Mouse (Mus musculus) neutrophil, adult 5-6 weeks (primary cell): ENCODE results near the gene Mrps16. TPM values are rescaled to one million over a fixed set of nuclear protein-coding genes. Genes with fewer than 3 reads are reported as not detected.

ENCODE experiments used
- ATAC-seq: fragments of 151-379, 151-347 bp; 2 replicates; pipeline ENCODE4 v1.8.0; 2017; ENCODE audit warnings: mild to moderate bottlenecking, moderate TSS enrichment; ENCODE audit not compliant: insufficient number of reproducible peaks, poor library complexity, low FRiP score, severe bottlenecking; ENCODE audit errors: extremely low read depth
- total RNA-seq: library from RNA; stranded (forward); fragments of 200-1000 nt; gene quantifications from 2 replicates; pipeline ENCODE4 v1.2.3, GENCODE M21; 2017

Gene Mrps16
- 23.1 and 30.7 TPM in 2 replicates for total RNA-seq

- ATAC-seq: peak; percentile 94
These were observed at the start of gene Mrps16 for GRCm38 (mm10) chr14:20393205-20393913. Mrps16 (minus strand) TSS chr14:20393634.

- ATAC-seq: no peak
These were observed 48.8 kb upstream of the Mrps16 start for GRCm38 (mm10) chr14:20442252-20442651.

- ATAC-seq: no peak
These were observed 43.5 kb upstream of the Mrps16 start for GRCm38 (mm10) chr14:20436976-20437375.

GRCm38 (mm10) chr14:20432420-20432819 is 39.0 kb upstream of the Mrps16 start:
- no peak for ATAC-seq

GRCm38 (mm10) chr14:20431726-20432125 is 38.3 kb upstream of the Mrps16 start:
- no peak for ATAC-seq

GRCm38 (mm10) chr14:20429833-20430232 is 36.4 kb upstream of the Mrps16 start:
- ATAC-seq: no peak

- ATAC-seq: no peak
These were observed 35.2 kb upstream of the Mrps16 start for GRCm38 (mm10) chr14:20428593-20428992.

- ATAC-seq: no peak
These were observed 29.6 kb upstream of the Mrps16 start for GRCm38 (mm10) chr14:20423046-20423445.

- ATAC-seq: no peak
These were observed 28.8 kb upstream of the Mrps16 start for GRCm38 (mm10) chr14:20422257-20422656.

GRCm38 (mm10) chr14:20400071-20400470 is 6.6 kb upstream of the Mrps16 start:
- peak; percentile 75 for ATAC-seq

GRCm38 (mm10) chr14:20398864-20399263 is 5.4 kb upstream of the Mrps16 start:
- ATAC-seq: 0 out of 2 replicates have a peak, but pooled peaks have one; percentile 34

GRCm38 (mm10) chr14:20397220-20397619 is 3.8 kb upstream of the Mrps16 start:
- ATAC-seq: no peak

- ATAC-seq: no peak
These were observed 1.1 kb downstream of the Mrps16 start for GRCm38 (mm10) chr14:20392326-20392725.

- ATAC-seq: no peak
These were observed 3.9 kb downstream of the Mrps16 start for GRCm38 (mm10) chr14:20389446-20390079.

- peak; percentile 81 for ATAC-seq
These were observed 4.8 kb downstream of the Mrps16 start, which contains the start of gene Dnajc9 for GRCm38 (mm10) chr14:20388441-20389129. Dnajc9 (minus strand) TSS chr14:20388910.

- ATAC-seq: peak; percentile 71
These were observed 13.5 kb downstream of the Mrps16 start for GRCm38 (mm10) chr14:20379753-20380430.

- ATAC-seq: no peak
These were observed 14.3 kb downstream of the Mrps16 start for GRCm38 (mm10) chr14:20379087-20379640.

- peak; percentile 86 for ATAC-seq
These were observed 14.9 kb downstream of the Mrps16 start for GRCm38 (mm10) chr14:20378313-20379061.
